Mouse (Mus musculus) G1E (cell line): ENCODE measurements around the gene Arhgap10. TPM values are rescaled to one million over a fixed set of nuclear protein-coding genes. Genes with fewer than 3 reads are reported as not detected.

ENCODE experiments used
- ATAC-seq: 2 replicates; pipeline ENCODE4 v1.8.0; 2016; ENCODE audit warnings: mild to moderate bottlenecking; ENCODE audit not compliant: insufficient number of reproducible peaks, poor library complexity, low FRiP score, severe bottlenecking; ENCODE audit errors: extremely low read depth
- DNase-seq: peaks from one replicate; pipeline ENCODE4 v3.0.0; 2012; ENCODE audit warnings: low spot score
- H3K27me3 ChIP-seq: 2 replicates; pipeline ENCODE4 v1.6.1; 2012; ENCODE audit warnings: mild to moderate bottlenecking, low read length, inconsistent platforms; ENCODE audit not compliant: insufficient read depth
- H3K36me3 ChIP-seq: replicated peaks from 2 replicates; pipeline ENCODE3; 2012; ENCODE audit warnings: mild to moderate bottlenecking, inconsistent platforms
- H3K4me1 ChIP-seq: 2 replicates; pipeline ENCODE4 v1.6.1; 2012; ENCODE audit warnings: low read depth, low read length, inconsistent platforms, mixed read lengths; ENCODE audit not compliant: insufficient read depth
- H3K4me3 ChIP-seq: 2 replicates; pipeline ENCODE4 v1.5.1; 2012; ENCODE audit warnings: low read depth, mild to moderate bottlenecking, inconsistent platforms, low read length, moderate library complexity, mixed read lengths
- H3K9me3 ChIP-seq: replicated peaks from 2 replicates; pipeline ENCODE4 v1.6.1; 2012; ENCODE audit warnings: inconsistent platforms
- CTCF ChIP-seq: IDR thresholded peaks from 2 replicates; pipeline ENCODE4 v1.5.1; 2012; ENCODE audit warnings: low read depth, low read length, inconsistent platforms, mixed read lengths
- GATA1 ChIP-seq: IDR thresholded peaks from 2 replicates; pipeline ENCODE4 v1.6.1; 2012; ENCODE audit warnings: borderline replicate concordance, low read length, inconsistent platforms, mixed read lengths
- GATA2 ChIP-seq: IDR thresholded peaks from 2 replicates; pipeline ENCODE4 v1.6.1; 2012; ENCODE audit warnings: low read depth, low read length, inconsistent platforms, borderline replicate concordance
- POLR2AphosphoS5 ChIP-seq: IDR thresholded peaks from 2 replicates; pipeline ENCODE4 v1.6.1; 2012; ENCODE audit warnings: low read depth, low read length, inconsistent platforms; ENCODE audit not compliant: insufficient replicate concordance
- TAL1 ChIP-seq: conservative IDR thresholded peaks from 2 replicates; pipeline ENCODE4 v1.6.1; 2012; ENCODE audit warnings: low read depth, low read length, inconsistent platforms, mixed read lengths
- polyA plus RNA-seq: library from polyadenylated mRNA; stranded (reverse); fragments of >175 nt; gene quantifications from 2 replicates; pipeline ENCODE4 v1.2.3, GENCODE M21; 2012
- total RNA-seq, 2 experiments: library from RNA; stranded (forward) in 1 of 2; stranded (reverse) in 1 of 2; fragments of 200-1000 nt in 1 of 2; fragments of >200 nt in 1 of 2; fragmentation: Nextera tagmentation in 1 of 2; gene quantifications; 2 replicates each; pipeline ENCODE4 v1.2.3; 2014 to 2017

The Arhgap10 gene
- total and polyA plus RNA-seq, 3 experiments = 20.3 to 26.1 (median 22.7) TPM

DNA sequence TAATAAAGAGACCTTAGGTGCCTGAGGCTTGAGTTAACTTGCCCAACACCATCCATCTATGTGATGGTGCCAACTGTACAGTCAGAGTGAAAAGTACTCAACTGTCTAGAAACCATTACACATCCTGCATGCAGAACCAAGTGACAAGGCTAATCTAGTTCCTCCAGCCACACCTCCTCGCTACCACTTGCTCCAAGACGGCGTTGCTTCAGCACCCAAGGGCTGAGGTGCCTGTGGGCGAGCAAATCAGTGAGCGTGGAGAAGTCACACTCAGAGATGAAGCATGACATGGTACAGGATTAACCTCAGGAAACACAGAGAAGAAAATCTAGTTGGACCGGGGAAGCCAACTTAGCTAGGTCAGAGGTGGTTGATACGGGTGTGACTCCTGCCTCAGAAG lies 8.7 kb downstream of the Arhgap10 start:
- no peak; the same call in 1 of the 2 replicates for ATAC-seq
- no peak for DNase-seq
- H3K27me3 ChIP-seq = no peaks in the 10 kb centered on the region
- no peak overlapping the region for H3K4me3 ChIP-seq
- H3K9me3 ChIP-seq = no peaks in the 10 kb centered on the region
- H3K4me1 ChIP-seq = peaks cover 36% of the 10 kb centered on the region
- no peak for TF ChIP-seq GATA2
- no peak for TF ChIP-seq CTCF
- peaks cover 39% of the 10 kb centered on the region for H3K36me3 ChIP-seq

DNA sequence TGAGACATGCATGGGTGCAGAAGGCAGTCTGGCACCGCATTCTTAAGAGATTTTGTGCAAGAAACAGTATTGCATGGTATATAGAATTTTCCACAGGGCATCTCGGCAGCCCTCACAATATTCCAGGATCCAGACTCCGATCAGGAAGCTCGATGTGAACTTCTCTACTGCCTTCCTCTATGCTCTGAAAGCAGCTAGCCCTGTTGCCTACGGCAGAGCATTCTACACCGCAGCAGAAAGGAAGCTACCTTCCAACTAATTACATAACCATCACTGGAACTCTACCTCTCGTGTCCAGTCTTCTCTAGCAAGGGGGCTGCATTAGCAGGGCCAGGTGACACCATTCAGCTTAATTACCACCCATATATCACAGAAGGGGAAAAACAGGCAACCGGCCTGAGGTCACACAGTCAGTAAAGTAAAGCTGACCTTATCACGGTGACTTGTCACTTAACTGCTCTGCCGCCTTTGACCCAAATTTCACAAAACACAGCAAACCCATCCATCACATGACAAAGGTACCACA lies 10.2 kb downstream of the Arhgap10 start:
- H3K36me3 ChIP-seq = peaks cover 42% of the 10 kb centered on the region
- peaks cover 31% of the 10 kb centered on the region for H3K4me1 ChIP-seq
- no peaks in the 10 kb centered on the region for H3K27me3 ChIP-seq
- DNase-seq (no peak), ATAC-seq (no peak)
- no peak overlapping the region for H3K4me3 ChIP-seq
- H3K9me3 ChIP-seq = no peaks in the 10 kb centered on the region
- TF ChIP-seq POLR2AphosphoS5 (no peak), TAL1 (no peak), GATA2 (no peak), GATA1 (no peak), CTCF (no peak)

DNA sequence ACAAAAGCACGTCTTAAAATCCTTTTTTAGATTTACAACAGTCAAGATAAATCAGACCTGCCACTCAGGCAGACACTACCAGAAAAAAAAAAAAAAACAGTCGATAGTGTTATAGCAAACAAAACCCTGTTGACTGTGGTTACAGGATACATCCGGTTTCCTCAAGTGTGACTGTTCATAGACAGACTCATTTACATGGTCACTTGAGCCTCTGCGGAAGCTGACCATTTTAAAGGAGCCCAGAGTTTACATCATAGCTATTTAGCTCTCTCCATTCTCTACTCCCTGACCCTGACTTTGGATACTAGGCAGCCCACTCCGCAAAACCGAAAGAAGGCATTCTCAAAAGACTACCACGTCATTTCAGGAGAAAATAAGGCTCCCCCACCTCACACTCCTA lies 11.2 kb downstream of the Arhgap10 start:
- ATAC-seq (no peak), DNase-seq (no peak)
- Histone ChIP-seq H3K4me3 (no peak overlapping the region), H3K36me3 (peaks cover 46% of the 10 kb centered on the region), H3K27me3 (no peaks in the 10 kb centered on the region), H3K9me3 (no peaks in the 10 kb centered on the region), H3K4me1 (peaks cover 29% of the 10 kb centered on the region)
- TF ChIP-seq GATA1 (no peak), GATA2 (no peak), CTCF (no peak), POLR2AphosphoS5 (no peak), TAL1 (no peak)

DNA sequence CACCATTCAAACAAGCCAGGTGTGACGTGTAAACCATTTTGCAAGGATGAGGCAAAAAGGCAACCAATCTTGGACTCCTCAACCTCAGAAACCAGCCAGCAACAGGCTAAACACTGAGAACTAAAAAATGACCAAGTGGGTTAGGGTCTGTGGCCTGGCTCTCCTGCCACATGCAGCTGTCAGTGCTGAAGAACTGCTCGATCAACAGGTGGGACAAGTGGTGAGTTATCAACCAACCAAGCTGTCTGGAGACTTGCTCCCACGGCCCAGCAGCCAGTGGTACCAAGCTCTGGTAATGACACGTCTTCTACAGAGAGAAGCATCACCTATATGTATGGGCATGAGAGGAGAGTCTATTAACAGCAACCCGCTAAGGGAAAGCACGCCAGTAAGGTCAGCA lies 15.2 kb downstream of the Arhgap10 start:
- no peaks in the 10 kb centered on the region for H3K27me3 ChIP-seq
- ATAC-seq (no peak), DNase-seq (no peak)
- no peaks in the 10 kb centered on the region for H3K9me3 ChIP-seq
- H3K4me3 ChIP-seq = no peak overlapping the region
- H3K36me3 ChIP-seq = peaks cover 48% of the 10 kb centered on the region
- TF ChIP-seq POLR2AphosphoS5 (no peak), TAL1 (no peak), GATA1 (no peak), CTCF (no peak), GATA2 (no peak)
- H3K4me1 ChIP-seq = peaks cover 28% of the 10 kb centered on the region

DNA sequence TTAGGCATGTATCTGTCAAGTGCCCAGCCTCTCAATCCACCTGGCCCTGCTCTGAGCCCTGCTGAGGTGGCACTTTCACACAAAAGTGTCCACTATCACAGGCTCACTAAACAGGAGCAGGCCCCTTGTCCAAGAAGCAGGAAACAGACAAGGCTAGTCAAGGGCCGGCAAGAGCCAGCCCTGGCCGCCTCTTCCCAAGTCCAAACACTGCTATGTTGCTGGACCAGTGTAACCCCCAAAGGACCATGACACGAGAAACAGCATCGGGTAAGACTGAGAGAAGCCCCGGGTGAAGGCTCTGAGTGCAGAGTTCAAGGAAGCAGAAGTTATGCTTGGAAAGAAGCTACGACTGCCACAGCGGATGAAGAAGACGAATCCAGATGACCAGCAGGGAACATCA lies 16.6 kb downstream of the Arhgap10 start:
- H3K4me1 ChIP-seq = peaks cover 37% of the 10 kb centered on the region

DNA sequence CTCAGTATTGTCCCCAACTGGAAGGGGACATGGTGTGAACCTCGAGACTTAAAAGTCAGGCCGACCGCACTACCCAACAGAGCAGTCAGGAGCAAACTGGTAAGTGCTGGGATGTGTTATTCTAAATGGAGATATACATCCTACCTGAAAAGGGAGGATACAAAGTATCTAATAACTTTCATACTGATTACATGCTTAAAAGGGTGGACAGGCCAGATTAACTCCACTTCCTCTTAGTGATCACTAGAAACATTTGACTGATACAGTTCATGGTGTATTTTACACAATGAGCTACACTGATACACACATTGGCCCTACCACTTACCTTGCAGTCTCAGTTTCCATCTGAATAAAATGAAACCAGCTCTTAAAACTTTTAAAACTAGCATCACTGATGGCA lies 17.5 kb downstream of the Arhgap10 start:
- ATAC-seq (no peak), DNase-seq (no peak)
- Histone ChIP-seq H3K4me1 (peaks cover 44% of the 10 kb centered on the region), H3K9me3 (no peaks in the 10 kb centered on the region), H3K4me3 (no peak overlapping the region), H3K36me3 (peaks cover 40% of the 10 kb centered on the region), H3K27me3 (no peaks in the 10 kb centered on the region)
- TF ChIP-seq GATA2 (no peak), POLR2AphosphoS5 (no peak), GATA1 (no peak), CTCF (no peak), TAL1 (no peak)

More for the DNA sequence above, 16.6 kb downstream of the Arhgap10 start:
- ATAC-seq = no peak
- Histone ChIP-seq H3K4me3 (no peak overlapping the region), H3K36me3 (peaks cover 40% of the 10 kb centered on the region), H3K27me3 (no peaks in the 10 kb centered on the region), H3K9me3 (no peaks in the 10 kb centered on the region)
- no peak for TF ChIP-seq TAL1
- no peak for TF ChIP-seq GATA1
- no peak for TF ChIP-seq CTCF
- no peak for TF ChIP-seq POLR2AphosphoS5
- no peak for TF ChIP-seq GATA2
- no peak for DNase-seq

DNA sequence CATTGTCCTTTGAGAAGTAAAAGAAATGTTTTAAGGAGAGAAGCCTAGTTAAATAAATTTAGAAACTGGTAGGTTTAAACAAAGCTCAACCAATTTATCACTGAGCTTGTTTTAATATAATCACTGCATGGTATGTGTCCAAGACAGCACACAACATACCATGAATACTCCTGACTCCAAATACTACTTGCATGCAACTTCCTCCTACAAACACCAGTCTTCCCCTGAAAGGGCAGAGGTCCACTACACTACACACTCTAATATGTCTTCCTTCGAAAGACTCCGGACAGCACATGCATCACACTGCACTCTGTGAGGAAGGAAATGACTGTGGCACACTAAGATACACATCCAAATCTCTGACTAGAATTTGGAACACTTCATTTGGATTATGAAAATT lies 20.3 kb downstream of the Arhgap10 start:
- no peak for DNase-seq

More for the DNA sequence above, 20.3 kb downstream of the Arhgap10 start:
- TF ChIP-seq CTCF (no peak), GATA1 (no peak), POLR2AphosphoS5 (no peak), TAL1 (no peak), GATA2 (no peak)
- no peaks in the 10 kb centered on the region for H3K9me3 ChIP-seq
- H3K36me3 ChIP-seq = peaks cover 27% of the 10 kb centered on the region
- no peaks in the 10 kb centered on the region for H3K27me3 ChIP-seq
- H3K4me3 ChIP-seq = no peak overlapping the region
- ATAC-seq = no peak
- peaks cover 54% of the 10 kb centered on the region for H3K4me1 ChIP-seq
